Mouse (Mus musculus) limb, embryonic 11.5 days (tissue): ENCODE results near the gene Socs4. TPM values are rescaled to one million over a fixed set of nuclear protein-coding genes. Genes with fewer than 3 reads are reported as not detected.

ENCODE experiments used
- ATAC-seq: fragments of 200-750 bp; cut with Nextera tagmentation; 2 replicates; pipeline ENCODE4 v1.8.0; 2017; ENCODE audit warnings: low read depth; ENCODE audit not compliant: insufficient number of reproducible peaks, low FRiP score, low TSS enrichment
- DNase-seq: peaks from one replicate; pipeline ENCODE4 v3.0.0-alpha.2; 2015; ENCODE audit warnings: low spot score
- H3K27ac ChIP-seq: fragments of 300-500 bp; sonication (generic); replicated peaks from 2 replicates; pipeline ENCODE4 v1.5.1; 2014; ENCODE audit warnings: low read depth, mild to moderate bottlenecking, low read length
- H3K27me3 ChIP-seq: fragments of 300-500 bp; sonication (generic); 2 replicates; pipeline ENCODE4 v1.6.1; 2014; ENCODE audit warnings: mild to moderate bottlenecking, low read length, mixed read lengths; ENCODE audit not compliant: control insufficient read depth, insufficient read depth
- H3K36me3 ChIP-seq: fragments of 300-500 bp; sonication (generic); 2 replicates; pipeline ENCODE4 v1.6.1; 2014; ENCODE audit warnings: mild to moderate bottlenecking, low read length, moderate library complexity, mixed read lengths; ENCODE audit not compliant: control insufficient read depth, insufficient read depth
- H3K4me1 ChIP-seq: fragments of 300-500 bp; sonication (generic); 2 replicates; pipeline ENCODE4 v1.6.1; 2014; ENCODE audit warnings: low read length, mixed read lengths; ENCODE audit not compliant: control insufficient read depth, insufficient read depth
- H3K4me2 ChIP-seq: fragments of 300-500 bp; sonication (generic); 2 replicates; pipeline ENCODE4 v1.6.1; 2014; ENCODE audit warnings: low read depth, mild to moderate bottlenecking, moderate library complexity; ENCODE audit not compliant: severe bottlenecking
- H3K4me3 ChIP-seq: fragments of 300-500 bp; sonication (generic); 2 replicates; pipeline ENCODE4 v1.5.1; 2014; ENCODE audit warnings: low read depth, low read length
- H3K9ac ChIP-seq: fragments of 300-500 bp; sonication (generic); 2 replicates; pipeline ENCODE4 v1.6.1; 2014; ENCODE audit warnings: mild to moderate bottlenecking, low read length
- H3K9me3 ChIP-seq: fragments of 300-500 bp; sonication (generic); 2 replicates; pipeline ENCODE4 v1.6.1; 2016; ENCODE audit warnings: low read length; ENCODE audit not compliant: control insufficient read depth
- WGBS: fragments of 180-500 bp; shearing (Covaris S2); extraction: QIAGEN DNeasy Blood & Tissue Kit; methylation state at CpG from one replicate; pipeline ENCODE4 v1.1.7; 2014; 5-methylcytosine and 5-hydroxymethylcytosine counted together
- polyA plus RNA-seq: library from polyadenylated mRNA; unstranded; fragments of >200 nt; fragmentation: Nextera tagmentation; extraction: Ambion mirVana; gene quantifications from 2 replicates; pipeline ENCODE4 v1.2.1, GENCODE M21; 2014

The Socs4 gene
- polyA plus RNA-seq = 4.8 and 5.3 TPM in 2 replicates

DNA sequence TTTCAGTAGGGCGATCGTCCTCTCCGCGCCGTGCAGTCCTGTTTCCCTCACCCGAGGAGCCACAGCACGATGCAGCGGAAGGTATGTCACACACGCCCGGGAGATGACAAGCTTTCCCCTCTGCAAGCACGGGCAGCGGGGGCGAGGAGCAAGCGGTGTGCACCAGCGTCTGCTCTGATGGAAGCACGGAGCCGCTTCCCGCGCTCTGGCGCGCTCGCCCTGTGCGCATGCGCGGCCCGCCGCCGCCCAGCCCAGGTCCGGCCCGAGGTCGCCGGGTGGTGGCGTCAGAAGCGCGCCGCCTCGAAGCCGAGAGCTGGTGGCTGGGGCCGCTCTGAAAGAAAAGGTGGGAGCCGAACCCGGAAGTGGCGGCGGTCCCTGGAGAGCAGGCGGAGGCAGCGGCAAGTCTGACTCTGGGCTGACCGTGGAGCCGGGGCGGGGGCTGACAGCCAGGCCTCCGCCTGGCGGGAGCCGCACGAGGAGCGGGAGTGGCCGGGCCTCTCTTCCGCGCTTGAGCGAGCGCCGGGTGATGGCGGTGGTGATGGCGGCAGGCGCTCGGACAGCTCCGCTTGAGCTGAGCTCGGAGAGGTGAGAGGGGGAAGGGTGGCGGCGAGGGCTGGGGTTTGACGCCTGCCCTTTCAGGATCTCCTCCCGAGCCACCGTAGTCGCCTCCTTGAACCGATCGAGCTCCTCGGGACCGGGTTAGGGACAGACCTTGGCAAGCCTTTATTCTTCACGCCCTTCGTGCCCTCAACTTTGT lies at the start of gene Socs4, which contains the start of gene Wdhd1:
Gene Socs4, plus strand, starts transcription at position 295 of the 757 bp plus-strand sequence.
Gene Wdhd1, minus strand, starts transcription at position 221 of the 757 bp plus-strand sequence.
- Histone ChIP-seq H3K4me2 (peak within 1 kb of the TSS; percentile 70), H3K27ac (peak within 1 kb of the TSS; percentile 86), H3K4me1 (peaks cover 3% of the 10 kb centered on the region; the same call in 1 of the 2 replicates), H3K27me3 (no peaks in the 10 kb centered on the region), H3K9ac (peak within 1 kb of the TSS; percentile 92), H3K4me3 (peak within 1 kb of the TSS; percentile 88), H3K36me3 (no peaks in the 10 kb centered on the region), H3K9me3 (no peaks in the 10 kb centered on the region)
- DNase-seq = peak; percentile 97
- ATAC-seq = peak; percentile 95
- under 1% methylated on average over 76 of the region's 77 CpGs for WGBS

DNA sequence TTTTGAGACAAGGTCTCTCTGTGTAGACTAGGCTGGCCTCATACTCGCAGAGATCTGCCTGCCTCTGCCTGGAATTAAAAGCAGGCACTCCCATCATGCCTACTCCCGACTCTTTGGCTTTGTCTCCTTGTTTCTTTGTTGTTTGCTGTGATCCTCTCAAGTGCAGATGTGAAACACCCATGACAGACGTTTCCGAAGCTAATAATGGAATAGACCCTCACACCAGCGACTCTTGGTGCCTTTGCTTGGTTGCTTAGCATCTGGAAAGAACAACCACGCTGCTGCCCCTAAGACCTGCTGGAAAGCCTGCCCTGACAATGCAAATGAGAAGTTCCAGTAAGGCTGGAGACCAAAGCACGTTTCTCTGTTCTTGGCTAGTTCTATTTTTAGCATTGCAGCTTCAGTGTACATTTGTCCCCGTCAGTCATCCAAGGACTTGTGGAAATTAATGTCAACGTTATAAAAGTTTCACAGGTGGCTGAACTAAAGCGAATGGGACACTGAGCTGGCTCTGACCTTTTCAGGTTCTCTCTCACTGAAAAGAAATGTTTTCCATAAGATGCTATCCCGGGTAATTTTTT lies 46.8 kb upstream of the Socs4 start:
- Histone ChIP-seq H3K36me3 (no peaks in the 10 kb centered on the region), H3K9ac (no peak overlapping the region), H3K9me3 (no peaks in the 10 kb centered on the region), H3K4me2 (no peak overlapping the region), H3K27me3 (no peaks in the 10 kb centered on the region), H3K27ac (no peak overlapping the region), H3K4me1 (no peaks in the 10 kb centered on the region), H3K4me3 (no peak overlapping the region)
- WGBS = 80% methylated on average over 11 of the region's 11 CpGs
- ATAC-seq (no peak), DNase-seq (no peak)

DNA sequence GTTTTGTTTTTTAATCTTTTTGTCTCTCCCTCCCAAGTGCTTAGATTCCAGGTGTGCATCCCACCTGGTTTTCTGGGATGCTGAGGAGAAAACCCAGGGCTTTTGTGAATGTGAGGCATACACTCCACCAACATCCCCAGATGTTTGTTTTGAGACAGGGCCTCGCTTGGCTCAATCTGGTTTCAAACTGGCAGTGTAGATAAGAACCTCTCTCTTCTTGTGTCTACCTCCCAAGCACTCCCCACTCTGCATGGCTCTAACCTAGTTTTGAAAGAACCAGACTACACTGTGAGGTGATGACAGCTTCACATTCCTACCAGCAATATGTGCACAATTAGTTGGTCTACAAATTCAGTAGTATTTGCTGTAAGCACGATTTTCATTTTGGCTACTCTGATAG lies 43.1 kb upstream of the Socs4 start:
- Histone ChIP-seq H3K27ac (no peak overlapping the region), H3K27me3 (no peaks in the 10 kb centered on the region), H3K9ac (no peak overlapping the region), H3K36me3 (no peaks in the 10 kb centered on the region), H3K4me1 (no peaks in the 10 kb centered on the region), H3K9me3 (peaks cover 4% of the 10 kb centered on the region; the same call in 1 of the 2 replicates), H3K4me2 (no peak overlapping the region), H3K4me3 (no peak overlapping the region)
- ATAC-seq (no peak), DNase-seq (no peak)
- WGBS = 74% methylated on average over 2 of the region's 2 CpGs

DNA sequence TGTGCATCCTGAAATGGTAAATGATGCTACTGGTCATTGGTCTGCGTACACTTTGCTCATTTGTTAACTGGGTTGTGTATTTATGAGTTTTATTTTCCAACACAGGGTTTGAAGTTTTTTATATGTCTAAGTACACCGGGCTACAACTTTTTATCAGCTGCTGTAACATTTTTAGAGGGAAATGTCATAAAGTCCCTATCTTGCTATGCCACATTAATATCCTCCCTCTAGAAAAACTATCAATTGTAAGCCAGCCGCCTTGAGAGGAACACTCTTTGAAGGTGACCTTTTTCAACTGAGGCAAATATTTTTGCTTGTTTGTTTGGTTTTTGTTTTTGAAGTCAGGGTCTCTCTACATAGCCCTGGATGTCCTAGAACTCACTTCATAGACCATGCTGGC lies 42.7 kb upstream of the Socs4 start:
- Histone ChIP-seq H3K27ac (no peak overlapping the region), H3K27me3 (no peaks in the 10 kb centered on the region), H3K4me3 (no peak overlapping the region), H3K4me1 (no peaks in the 10 kb centered on the region), H3K4me2 (no peak overlapping the region), H3K9ac (no peak overlapping the region), H3K36me3 (no peaks in the 10 kb centered on the region), H3K9me3 (peaks cover 4% of the 10 kb centered on the region; the same call in 1 of the 2 replicates)
- WGBS = 89% methylated on average over 3 of the region's 3 CpGs
- ATAC-seq (no peak), DNase-seq (no peak)

DNA sequence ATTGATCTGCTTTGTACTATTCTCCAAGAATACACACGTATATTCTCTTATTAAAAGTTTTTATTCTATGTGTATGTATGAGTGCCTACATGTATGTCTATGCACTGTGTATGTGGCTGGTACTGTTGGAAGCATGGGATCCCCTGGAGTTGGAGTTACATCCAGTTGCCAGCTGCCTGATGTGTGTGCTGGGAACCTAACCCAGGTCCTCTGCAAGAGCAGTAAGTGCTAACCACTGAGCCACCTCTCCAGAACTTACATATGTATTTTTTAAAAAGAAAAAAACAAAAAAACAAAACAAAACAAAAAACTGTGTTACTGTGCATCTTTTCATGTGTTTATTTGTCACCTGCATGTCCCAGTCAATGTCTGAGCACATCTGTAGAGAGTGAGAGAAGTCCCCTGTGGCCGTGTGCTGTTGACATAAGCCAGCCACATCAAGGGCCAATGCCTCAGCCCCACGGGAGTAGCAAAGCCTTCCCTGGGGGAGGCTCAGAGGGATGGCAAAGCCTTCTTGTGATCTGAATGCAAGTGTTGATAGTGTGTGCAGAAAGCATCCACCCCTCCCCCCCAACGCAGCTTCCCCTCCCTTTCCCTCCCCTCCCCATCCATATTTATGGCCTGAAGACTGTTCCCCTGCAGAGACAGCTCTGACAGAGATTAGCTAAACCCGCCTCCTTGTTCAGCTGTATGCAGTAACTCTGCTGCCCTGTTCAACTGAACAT lies 42.0 kb upstream of the Socs4 start:
- ATAC-seq (no peak), DNase-seq (no peak)
- Histone ChIP-seq H3K9ac (no peak overlapping the region), H3K36me3 (no peaks in the 10 kb centered on the region), H3K27me3 (no peaks in the 10 kb centered on the region), H3K4me2 (no peak overlapping the region), H3K27ac (no peak overlapping the region), H3K4me1 (no peaks in the 10 kb centered on the region), H3K4me3 (no peak overlapping the region), H3K9me3 (peaks cover 4% of the 10 kb centered on the region; the same call in 1 of the 2 replicates)
- 83% methylated on average over 5 of the region's 5 CpGs for WGBS

DNA sequence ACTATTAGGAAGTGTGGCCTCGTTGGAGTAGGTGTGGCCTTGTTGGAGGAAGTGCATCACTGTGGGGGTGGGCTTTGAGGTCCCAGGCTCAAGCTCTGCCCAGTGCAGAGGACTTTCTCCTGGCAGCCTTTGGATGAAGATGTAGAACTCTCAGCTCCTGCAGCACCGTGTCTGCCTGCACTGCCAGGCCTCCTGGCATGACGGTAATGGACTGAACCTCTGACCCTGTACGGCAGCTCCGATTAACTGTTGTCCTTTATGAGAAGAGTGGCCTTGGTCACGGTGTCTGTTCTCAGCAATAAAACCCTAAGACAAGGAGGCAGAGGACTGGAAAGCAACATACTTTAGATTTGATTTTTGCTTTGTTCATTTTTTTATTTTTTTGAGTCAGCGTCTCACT lies 40.2 kb upstream of the Socs4 start:
- Histone ChIP-seq H3K4me3 (no peak overlapping the region), H3K27me3 (no peaks in the 10 kb centered on the region), H3K36me3 (0 out of 2 replicates have a peak, but pooled peaks cover 4% of the 10 kb centered on the region), H3K4me2 (no peak overlapping the region), H3K9me3 (peaks cover 4% of the 10 kb centered on the region; the same call in 1 of the 2 replicates), H3K27ac (no peak overlapping the region), H3K9ac (no peak overlapping the region), H3K4me1 (no peaks in the 10 kb centered on the region)
- DNase-seq = no peak
- 86% methylated on average over 7 of the region's 7 CpGs for WGBS
- ATAC-seq = no peak

DNA sequence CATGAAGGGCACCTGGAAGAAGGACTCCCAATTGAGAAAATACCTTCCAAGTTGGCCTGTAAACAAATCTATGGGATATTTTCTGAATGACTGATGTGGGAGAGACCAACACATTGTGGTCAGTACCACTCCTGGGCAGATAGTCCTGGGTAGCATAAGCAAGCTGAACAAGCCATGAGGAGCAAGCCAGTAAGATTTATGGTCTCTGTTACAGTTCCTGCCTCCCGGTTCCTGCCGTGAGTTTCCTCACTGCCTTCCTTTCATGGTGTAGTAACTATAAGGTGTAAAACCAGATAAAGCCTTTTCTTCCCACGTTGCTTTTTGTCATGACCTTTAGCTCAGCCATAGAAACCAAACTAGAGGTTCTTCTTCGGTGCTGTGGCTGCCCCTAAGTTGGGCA lies 39.4 kb upstream of the Socs4 start:
- DNase-seq = no peak
- 88% methylated on average over 4 of the region's 4 CpGs for WGBS

DNA sequence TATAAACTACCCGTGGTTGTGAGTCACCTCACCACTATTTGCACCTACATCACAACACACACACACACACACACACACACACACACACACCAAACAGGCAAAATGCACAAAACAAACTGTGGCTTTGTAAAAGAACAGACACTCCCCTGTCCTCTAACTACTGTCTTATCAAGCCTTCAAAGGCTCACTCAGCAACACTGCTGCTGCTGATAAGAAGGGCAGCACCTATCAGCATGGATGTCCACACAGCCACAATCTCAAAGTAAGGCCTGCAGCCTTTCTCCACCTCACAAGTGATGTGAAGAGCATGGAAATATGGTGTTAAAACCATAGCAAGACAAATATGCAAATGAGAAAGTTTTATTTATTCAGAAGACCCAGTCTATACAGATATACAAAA lies 36.1 kb upstream of the Socs4 start:
- peaks cover 8% of the 10 kb centered on the region; the same call in 1 of the 2 replicates for H3K36me3 ChIP-seq

More for the DNA sequence above, 39.4 kb upstream of the Socs4 start:
- H3K4me3 ChIP-seq = no peak overlapping the region
- H3K4me1 ChIP-seq = no peaks in the 10 kb centered on the region
- ATAC-seq = no peak
- H3K9ac ChIP-seq = no peak overlapping the region
- H3K27ac ChIP-seq = no peak overlapping the region
- no peaks in the 10 kb centered on the region for H3K27me3 ChIP-seq
- H3K4me2 ChIP-seq = no peak overlapping the region
- H3K36me3 ChIP-seq = 0 out of 2 replicates have a peak, but pooled peaks cover 4% of the 10 kb centered on the region
- peaks cover 4% of the 10 kb centered on the region; the same call in 1 of the 2 replicates for H3K9me3 ChIP-seq

More for the DNA sequence above, 36.1 kb upstream of the Socs4 start:
- no peak for ATAC-seq
- H3K9me3 ChIP-seq = peaks cover 4% of the 10 kb centered on the region; the same call in 1 of the 2 replicates
- whole genome bisulfite sequencing = 89% methylated on average over 1 of the region's 1 CpGs
- H3K4me3 ChIP-seq = no peak overlapping the region
- H3K4me1 ChIP-seq = no peaks in the 10 kb centered on the region
- H3K27ac ChIP-seq = no peak overlapping the region
- no peak for DNase-seq
- no peak overlapping the region for H3K4me2 ChIP-seq
- no peaks in the 10 kb centered on the region for H3K27me3 ChIP-seq
- no peak overlapping the region for H3K9ac ChIP-seq
